Mouse (Mus musculus): Measurements from ENCODE around the gene Cdc42se2.

DNA sequence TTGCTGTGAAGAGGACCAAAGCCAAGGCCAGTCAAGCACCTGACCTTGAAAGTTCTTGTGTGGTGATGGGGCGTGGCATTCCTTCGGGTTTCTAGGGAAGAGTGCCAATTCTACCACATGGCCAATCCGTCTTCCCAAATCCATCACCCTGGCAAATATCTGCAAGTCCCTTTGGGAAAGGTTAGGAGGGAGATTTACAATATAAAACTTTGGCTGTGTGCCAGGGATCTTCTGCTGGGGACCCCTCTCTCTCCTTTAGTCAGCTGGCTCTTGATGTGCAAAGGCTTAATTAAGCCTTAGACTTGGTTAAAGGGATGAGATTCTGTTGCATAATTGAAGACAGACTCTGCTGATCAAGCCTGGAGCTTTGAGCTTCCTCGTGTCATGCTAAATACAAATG is 30.0 kb upstream of the Cdc42se2 start:
- TF ChIP-seq POLR2A (IDR thresholded peaks at IDR 0.05; ENCODE audit: insufficient read depth, low read length): no peak
- no peak for TF ChIP-seq CTCF (IDR thresholded peaks at IDR 0.05; ENCODE audit: low read depth, low read length)
- no peak for TF ChIP-seq EP300 (IDR thresholded peaks at IDR 0.05; ENCODE audit: insufficient read depth, low read depth, low read length)
